Mouse (Mus musculus) large intestine, adult 2 months (tissue): ENCODE results near the gene Slc30a9. TPM values are rescaled to one million over a fixed set of nuclear protein-coding genes. Genes with fewer than 3 reads are reported as not detected.
A peak's percentile ranks its signal among the peaks of the same experiment; 100 is the strongest.

Experiments
- DNase-seq: peaks from one replicate; pipeline ENCODE4 v3.0.0-alpha.2; 2012; ENCODE audit warnings: low read depth, low spot score
- WGBS: fragments of 180-500 bp; shearing (Covaris S2); methylation state at CpG from one replicate; pipeline ENCODE4 v1.1.7; 2018; 5-methylcytosine and 5-hydroxymethylcytosine counted together
- polyA plus RNA-seq: library from polyadenylated mRNA; depleted of rRNA; stranded (reverse); fragments of >200 nt; gene quantifications from 2 replicates; pipeline ENCODE4 v1.2.3, GENCODE M21; 2012

The Slc30a9 gene
- polyA plus RNA-seq, 1 experiment: 16.2 TPM

- DNase-seq: no peak
- WGBS: 73% methylated on average over 3 of the region's 3 CpGs
Observed at GRCm38 (mm10) chr5:67311811-67312521, 5.2 kb downstream of the Slc30a9 start.

DNA sequence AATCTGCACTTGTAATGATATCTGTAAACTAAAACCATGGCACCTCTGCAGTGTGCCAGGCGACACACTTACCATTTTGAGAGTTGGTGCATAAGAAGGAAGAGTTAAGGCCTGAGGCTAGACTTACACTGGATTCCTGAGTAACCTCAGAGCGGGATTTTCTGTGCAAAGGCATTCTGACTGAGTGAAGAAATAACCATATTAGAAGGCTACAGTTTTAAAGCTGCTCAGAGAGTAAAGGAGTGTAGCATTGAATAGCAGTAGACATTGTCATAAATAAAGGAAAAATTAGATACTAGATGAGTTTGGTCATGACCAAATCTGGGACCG lies 5.7 kb downstream of the Slc30a9 start:
- 97% methylated on average over 3 of the region's 3 CpGs for WGBS
- DNase-seq: no peak

- DNase-seq: no peak
- 87% methylated on average over 17 of the region's 17 CpGs for WGBS
Observed at GRCm38 (mm10) chr5:67321656-67322268, 15.0 kb downstream of the Slc30a9 start.

DNA sequence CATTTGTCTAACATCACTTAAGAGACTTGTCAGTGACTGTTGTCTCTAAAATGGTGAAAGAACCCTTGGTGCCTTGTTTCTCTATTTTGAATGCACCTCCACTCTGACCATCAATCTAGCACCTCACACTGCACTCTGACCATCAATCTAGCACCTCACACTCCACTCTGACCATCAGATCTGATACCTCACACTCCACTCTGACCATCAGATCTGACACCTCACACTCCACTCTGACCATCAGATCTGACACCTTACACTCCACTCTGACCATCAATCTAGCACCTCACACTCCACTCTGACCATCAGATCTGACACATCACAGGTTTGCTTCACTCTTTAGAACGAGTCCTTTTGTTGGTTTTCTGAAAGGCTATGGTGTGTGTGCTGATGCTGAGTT lies 17.3 kb downstream of the Slc30a9 start:
- no peak for DNase-seq
- WGBS: 55% methylated on average over 1 of the region's 1 CpGs

GRCm38 (mm10) chr5:67340811-67341210 lies 34.1 kb downstream of the Slc30a9 start:
- 94% methylated on average over 6 of the region's 6 CpGs for WGBS
- no peak for DNase-seq

DNA sequence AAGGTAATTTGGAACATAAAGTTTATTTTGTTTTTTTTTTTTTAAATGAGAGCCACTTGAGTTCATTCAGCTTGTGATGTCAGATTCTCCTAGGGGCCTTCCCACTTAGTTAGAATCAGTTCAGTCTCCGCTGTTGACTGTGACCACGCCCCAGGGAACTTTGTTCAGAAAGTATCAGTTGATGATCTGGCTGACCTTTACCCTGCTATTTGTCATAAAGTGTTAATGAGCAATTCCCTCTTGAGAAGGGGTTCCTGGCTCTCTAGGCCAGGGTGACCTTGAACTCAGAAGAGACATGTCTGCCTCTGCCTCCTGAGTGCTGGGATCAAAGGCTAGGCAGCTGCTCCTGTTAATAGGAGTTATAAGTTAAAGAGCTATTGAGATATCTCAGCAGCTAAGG lies 40.3 kb downstream of the Slc30a9 start:
- peak; percentile 22 for DNase-seq

GRCm38 (mm10) chr5:67348949-67349348 lies 42.2 kb downstream of the Slc30a9 start:
- 81% methylated on average over 10 of the region's 10 CpGs for WGBS
- no peak for DNase-seq

More for the DNA sequence above, 40.3 kb downstream of the Slc30a9 start:
- WGBS: 63% methylated on average over 2 of the region's 2 CpGs

- DNase-seq: no peak
- WGBS: 92% methylated on average over 10 of the region's 10 CpGs
Observed at GRCm38 (mm10) chr5:67362316-67362715, 55.6 kb downstream of the Slc30a9 start.

- DNase-seq: no peak
- WGBS: 41% methylated on average over 2 of the region's 2 CpGs
Observed at GRCm38 (mm10) chr5:67362931-67363330, 56.2 kb downstream of the Slc30a9 start.

DNA sequence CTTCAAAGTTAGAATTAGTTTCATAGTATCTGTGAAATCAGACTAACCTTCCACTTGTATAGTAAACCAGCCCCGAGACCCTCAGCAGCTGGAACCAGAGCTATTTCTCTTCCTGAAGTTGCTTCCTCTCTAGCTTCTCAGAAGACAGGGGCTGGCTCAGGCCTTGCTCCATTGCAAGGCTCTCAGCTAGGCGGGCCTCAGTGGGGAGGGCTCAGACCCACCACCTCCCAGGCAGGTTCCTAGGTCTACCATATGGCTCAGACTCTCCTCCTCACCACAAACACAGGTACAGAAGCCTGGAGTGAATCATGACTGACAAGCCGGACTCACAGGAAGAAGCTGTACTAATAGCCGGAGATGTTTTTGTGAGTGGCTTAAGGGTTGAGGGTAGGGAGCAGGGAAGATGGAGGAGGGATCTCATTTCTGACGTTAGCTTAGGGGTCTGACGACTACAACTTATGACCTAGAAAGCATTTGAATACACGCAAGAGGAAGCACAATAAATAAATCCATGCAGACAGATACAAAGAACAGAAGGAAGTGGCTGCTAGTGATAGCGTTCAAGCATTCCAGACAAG lies 70.4 kb downstream of the Slc30a9 start:
- 63% methylated on average over 8 of the region's 8 CpGs for WGBS
- no peak for DNase-seq

DNA sequence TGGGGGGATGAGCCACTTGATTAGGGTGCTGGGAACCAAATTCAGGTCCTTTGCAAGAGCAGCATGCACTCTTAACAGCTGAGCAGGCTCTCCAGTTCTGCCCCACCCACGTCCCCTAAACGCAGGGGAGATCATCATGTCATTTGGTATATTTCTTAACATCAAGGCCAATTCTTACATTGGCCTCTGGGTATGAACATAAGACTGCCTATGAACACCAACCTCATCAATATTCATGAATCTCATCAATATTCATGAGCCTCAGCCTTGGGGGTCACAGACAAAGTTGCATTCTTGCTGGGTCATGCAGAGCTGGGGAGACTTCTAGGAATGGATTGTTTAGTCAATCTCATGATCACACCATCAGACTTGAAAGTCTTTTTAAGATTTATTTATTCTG lies 74.9 kb downstream of the Slc30a9 start:
- 87% methylated on average over 2 of the region's 2 CpGs for WGBS
- no peak for DNase-seq

DNA sequence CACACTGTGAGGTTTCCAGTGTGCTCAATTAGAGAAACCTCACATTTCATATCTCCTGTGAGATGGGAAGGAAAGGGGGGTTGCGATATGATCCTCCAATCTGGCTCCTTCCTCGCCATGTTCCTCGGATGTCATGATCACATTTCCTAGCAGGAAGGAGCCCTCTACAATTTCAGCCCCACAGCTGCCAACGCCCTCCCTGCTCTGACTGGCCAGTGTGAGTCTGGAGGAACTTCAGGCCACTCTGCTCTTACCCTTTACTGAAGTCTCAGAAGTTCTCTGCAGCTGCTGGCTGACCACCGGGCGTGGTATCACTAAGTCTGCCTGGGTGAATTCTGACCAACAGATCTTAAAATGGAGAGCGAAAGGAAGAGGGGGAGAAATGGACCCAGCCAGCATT lies 75.8 kb downstream of the Slc30a9 start:
- WGBS: 85% methylated on average over 7 of the region's 7 CpGs
- DNase-seq: no peak

DNA sequence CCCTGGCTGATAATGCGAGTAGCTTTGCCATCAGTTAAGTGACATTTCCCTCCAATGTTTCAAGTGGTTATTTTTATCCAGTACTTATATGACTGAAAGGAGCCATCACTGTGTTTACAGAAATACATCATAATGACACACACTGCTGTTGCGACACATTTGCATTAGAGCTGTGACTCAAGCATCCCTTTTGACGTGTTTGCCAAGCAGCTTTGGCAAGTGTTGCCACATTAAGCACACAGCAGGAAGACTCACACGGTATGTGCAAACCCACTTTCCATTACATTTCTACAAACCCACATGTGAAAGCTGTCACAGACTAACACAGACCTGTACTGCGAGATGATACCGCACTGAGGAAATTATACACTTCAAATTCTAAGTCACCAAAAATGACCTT lies 87.2 kb downstream of the Slc30a9 start:
- DNase-seq: no peak
- WGBS: 54% methylated on average over 6 of the region's 6 CpGs

- DNase-seq: no peak
Observed at GRCm38 (mm10) chr5:67395211-67395851, 88.6 kb downstream of the Slc30a9 start.

GRCm38 (mm10) chr5:67397186-67397585 lies 90.4 kb downstream of the Slc30a9 start:
- WGBS: 91% methylated on average over 14 of the region's 14 CpGs
- DNase-seq: no peak

More at GRCm38 (mm10) chr5:67395211-67395851, 88.6 kb downstream of the Slc30a9 start:
- 74% methylated on average over 11 of the region's 11 CpGs for WGBS

GRCm38 (mm10) chr5:67399876-67400607 lies 93.3 kb downstream of the Slc30a9 start:
- DNase-seq: peak; percentile 1
- 41% methylated on average over 28 of the region's 28 CpGs for WGBS

GRCm38 (mm10) chr5:67400608-67401480 lies 94.1 kb downstream of the Slc30a9 start:
- WGBS: 16% methylated on average over 12 of the region's 12 CpGs
- peak; percentile 8 for DNase-seq

GRCm38 (mm10) chr5:67401612-67402011 lies 94.9 kb downstream of the Slc30a9 start:
- WGBS: 18% methylated on average over 9 of the region's 9 CpGs
- DNase-seq: no peak

DNA sequence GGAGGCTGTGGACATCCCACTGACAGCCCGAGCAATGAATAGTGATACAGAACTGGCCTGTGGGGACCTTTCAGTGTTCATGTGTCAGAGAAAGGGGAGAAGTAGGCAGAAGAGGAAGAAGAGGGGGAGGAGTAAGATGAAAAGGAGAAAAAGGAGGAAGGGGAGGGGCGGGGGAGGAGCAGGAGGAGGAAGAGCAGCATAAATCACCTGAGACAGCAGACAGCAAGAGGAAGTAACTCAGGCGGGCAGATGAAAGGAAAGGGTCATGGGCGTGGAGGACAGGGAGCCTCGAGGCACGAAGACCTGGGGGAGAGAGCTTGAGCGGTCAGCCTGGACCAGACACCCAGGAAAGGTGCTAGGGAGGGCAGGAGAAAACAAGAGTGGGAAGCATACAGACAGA lies 97.6 kb downstream of the Slc30a9 start:
- WGBS: 31% methylated on average over 7 of the region's 7 CpGs
- DNase-seq: no peak
